Mouse (Mus musculus): ENCODE data around the gene Zcchc2.

GRCm38 (mm10) chr1:105971490-105972170 is 18.6 kb upstream of the Zcchc2 start:
- TF ChIP-seq CTCF (IDR thresholded peaks at IDR 0.05; ENCODE audit: low read depth, low read length) = no peak
- TF ChIP-seq EP300 (IDR thresholded peaks at IDR 0.05; ENCODE audit: insufficient read depth, low read depth, low read length) = no peak
- TF ChIP-seq POLR2A (IDR thresholded peaks at IDR 0.05; ENCODE audit: insufficient read depth, low read length) = no peak
